Mouse (Mus musculus): ENCODE measurements around the gene Gm14214. TPM values are rescaled to one million over a fixed set of nuclear protein-coding genes. Genes with fewer than 3 reads are reported as not detected.

Gm14214 gene
- polyA plus RNA-seq (2015; fragmentation: Nextera tagmentation; extraction: Ambion mirVana): not detected in 2 replicates

DNA sequence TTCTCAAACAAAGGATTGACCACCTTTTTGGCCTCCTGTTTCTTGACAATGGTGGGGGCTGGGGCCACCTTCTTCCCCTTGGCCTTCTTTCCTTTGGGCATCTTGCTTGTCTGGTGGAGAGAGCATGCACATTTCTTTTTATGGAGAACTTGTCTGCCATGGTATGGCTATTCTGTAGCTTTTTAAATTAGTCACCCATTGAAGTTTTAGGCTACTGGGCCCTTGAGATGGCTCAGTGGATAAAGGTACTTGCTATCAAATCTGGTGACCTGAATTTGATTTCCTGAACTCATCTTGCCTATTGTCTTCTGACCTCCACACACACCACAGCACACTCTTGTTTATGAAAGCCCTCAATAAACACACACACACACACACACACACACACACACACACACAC is at the start of gene Gm14214:
TSS of gene Gm14214 (minus strand) at position 101 of the 400 bp plus-strand sequence.
- ATAC-seq (ENCODE audit: insufficient read depth, low FRiP score, low read depth): no peak
- H3K9me3 ChIP-seq: no peaks in the 10 kb centered on the region
- H3K9ac ChIP-seq: no peak within 1 kb of the TSS
- no peak within 1 kb of the TSS for H3K27ac ChIP-seq
- no peak within 1 kb of the TSS for H3K4me2 ChIP-seq
- H3K36me3 ChIP-seq: no peaks in the 10 kb centered on the region
- no peak within 1 kb of the TSS for H3K4me3 ChIP-seq (replicated peaks)
- peaks cover 6% of the 10 kb centered on the region; the same call in 1 of the 2 replicates for H3K4me1 ChIP-seq
- no peaks in the 10 kb centered on the region for H3K27me3 ChIP-seq (replicated peaks)

GRCm38 (mm10) chr2:154818599-154818998 is 48.8 kb upstream of the Gm14214 start:
- H3K9ac ChIP-seq: no peak overlapping the region
- H3K9me3 ChIP-seq: no peaks in the 10 kb centered on the region
- no peaks in the 10 kb centered on the region for H3K27me3 ChIP-seq (replicated peaks)
- peaks cover 7% of the 10 kb centered on the region for H3K4me1 ChIP-seq
- ATAC-seq (ENCODE audit: insufficient read depth, low FRiP score, low read depth): no peak
- H3K36me3 ChIP-seq: no peaks in the 10 kb centered on the region
- no peak overlapping the region for H3K4me2 ChIP-seq
- no peak overlapping the region for H3K4me3 ChIP-seq (replicated peaks)
- WGBS: 44% methylated on average over 1 of the region's 1 CpGs
- no peak overlapping the region for H3K27ac ChIP-seq

GRCm38 (mm10) chr2:154817788-154818187 is 48.0 kb upstream of the Gm14214 start:
- 28% methylated on average over 1 of the region's 1 CpGs for WGBS
- no peak for ATAC-seq (ENCODE audit: insufficient read depth, low FRiP score, low read depth)
- no peak overlapping the region for H3K27ac ChIP-seq
- no peak overlapping the region for H3K9ac ChIP-seq
- H3K36me3 ChIP-seq: no peaks in the 10 kb centered on the region
- no peak overlapping the region for H3K4me3 ChIP-seq (replicated peaks)
- H3K4me1 ChIP-seq: peaks cover 7% of the 10 kb centered on the region
- no peak overlapping the region for H3K4me2 ChIP-seq
- H3K9me3 ChIP-seq: no peaks in the 10 kb centered on the region
- no peaks in the 10 kb centered on the region for H3K27me3 ChIP-seq (replicated peaks)

DNA sequence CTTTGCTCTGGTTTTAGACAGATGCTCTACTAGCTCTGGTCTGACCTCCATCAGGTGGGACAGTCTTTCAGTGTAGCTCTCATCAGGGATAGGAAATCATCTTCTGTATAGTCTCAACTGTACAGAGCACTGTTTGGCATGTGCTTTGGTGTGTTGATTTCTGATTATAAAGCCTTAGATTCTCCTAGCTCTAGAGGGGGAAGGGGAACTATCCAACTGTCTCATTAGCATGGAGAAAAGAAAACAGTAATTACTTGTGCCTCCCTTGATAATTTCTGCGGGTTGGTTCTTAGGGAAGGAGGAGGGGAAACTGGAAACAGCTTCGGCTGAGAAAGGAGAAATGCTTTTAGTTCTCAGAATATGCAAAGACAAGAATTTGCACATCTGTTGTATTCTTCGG is 47.3 kb upstream of the Gm14214 start:
- Histone ChIP-seq H3K4me3 (replicated peaks) (no peak overlapping the region), H3K4me2 (no peak overlapping the region), H3K9ac (no peak overlapping the region), H3K27me3 (replicated peaks) (no peaks in the 10 kb centered on the region), H3K9me3 (no peaks in the 10 kb centered on the region), H3K36me3 (no peaks in the 10 kb centered on the region), H3K27ac (no peak overlapping the region), H3K4me1 (peaks cover 7% of the 10 kb centered on the region)
- ATAC-seq (ENCODE audit: insufficient read depth, low FRiP score, low read depth): no peak
- 50% methylated on average over 3 of the region's 3 CpGs for WGBS

DNA sequence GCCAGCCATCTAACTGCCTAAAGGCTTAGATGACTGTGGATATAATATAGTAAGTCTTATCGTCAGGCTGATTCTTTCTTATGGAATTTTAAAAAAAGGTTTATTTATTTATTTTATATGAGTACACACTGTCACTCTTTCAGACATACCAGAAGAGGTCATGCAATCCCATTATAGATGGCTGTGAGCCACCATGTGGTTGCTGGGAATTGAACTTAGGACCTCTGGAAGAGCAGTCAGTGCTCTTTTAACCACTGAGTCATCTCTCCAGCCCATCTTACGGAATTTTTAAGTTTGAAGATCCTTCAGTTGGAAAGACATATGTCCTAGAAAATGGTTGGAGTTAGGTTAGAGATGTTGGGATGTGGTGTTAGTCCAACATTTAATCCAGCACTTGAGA is 43.6 kb upstream of the Gm14214 start:
- H3K4me3 ChIP-seq (replicated peaks): no peak overlapping the region
- 82% methylated on average over 2 of the region's 2 CpGs for WGBS
- no peaks in the 10 kb centered on the region for H3K27me3 ChIP-seq (replicated peaks)
- H3K27ac ChIP-seq: no peak overlapping the region
- H3K9ac ChIP-seq: no peak overlapping the region
- no peaks in the 10 kb centered on the region for H3K9me3 ChIP-seq
- ATAC-seq (ENCODE audit: insufficient read depth, low FRiP score, low read depth): no peak
- peaks cover 7% of the 10 kb centered on the region for H3K4me1 ChIP-seq
- no peaks in the 10 kb centered on the region for H3K36me3 ChIP-seq
- H3K4me2 ChIP-seq: no peak overlapping the region

DNA sequence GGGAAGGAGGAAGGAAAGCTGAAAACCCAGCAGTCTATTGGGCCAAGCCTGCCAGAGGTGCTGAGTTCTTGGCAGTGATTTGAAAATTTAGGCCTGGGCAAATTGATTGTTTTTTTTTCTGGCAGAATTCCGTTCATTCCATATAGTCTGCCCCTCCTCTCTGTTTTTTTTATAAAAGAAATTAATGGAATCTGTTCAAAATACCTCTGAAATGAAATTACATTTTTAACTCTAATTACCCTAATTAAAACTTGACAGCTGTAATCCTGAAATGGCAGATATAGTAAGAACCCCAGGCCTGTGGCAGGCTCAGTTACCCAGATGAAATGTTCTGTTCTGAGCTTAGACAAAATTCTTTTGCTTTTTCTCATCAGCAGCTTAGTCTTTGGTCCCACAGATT is 41.0 kb upstream of the Gm14214 start:
- H3K4me2 ChIP-seq: no peak overlapping the region
- H3K9ac ChIP-seq: no peak overlapping the region
- H3K4me3 ChIP-seq (replicated peaks): no peak overlapping the region
- ATAC-seq (ENCODE audit: insufficient read depth, low FRiP score, low read depth): no peak
- no peaks in the 10 kb centered on the region for H3K9me3 ChIP-seq
- H3K27me3 ChIP-seq (replicated peaks): no peaks in the 10 kb centered on the region
- WGBS: 38% methylated on average over 1 of the region's 1 CpGs
- no peaks in the 10 kb centered on the region for H3K36me3 ChIP-seq
- H3K27ac ChIP-seq: no peak overlapping the region
- H3K4me1 ChIP-seq: peaks cover 6% of the 10 kb centered on the region

GRCm38 (mm10) chr2:154809107-154809762 is 39.4 kb upstream of the Gm14214 start:
- Histone ChIP-seq H3K4me2 (no peak overlapping the region), H3K9ac (no peak overlapping the region), H3K36me3 (no peaks in the 10 kb centered on the region), H3K27me3 (replicated peaks) (no peaks in the 10 kb centered on the region), H3K4me1 (peaks cover 6% of the 10 kb centered on the region), H3K27ac (no peak overlapping the region), H3K9me3 (no peaks in the 10 kb centered on the region), H3K4me3 (replicated peaks) (no peak overlapping the region)
- 74% methylated on average over 1 of the region's 1 CpGs for WGBS
- ATAC-seq (ENCODE audit: insufficient read depth, low FRiP score, low read depth): no peak; the same call in 1 of the 2 replicates

GRCm38 (mm10) chr2:154807689-154808088 is 37.9 kb upstream of the Gm14214 start:
- WGBS: 53% methylated on average over 1 of the region's 1 CpGs
- no peak for ATAC-seq (ENCODE audit: insufficient read depth, low FRiP score, low read depth)
- Histone ChIP-seq H3K4me3 (replicated peaks) (no peak overlapping the region), H3K9ac (no peak overlapping the region), H3K4me2 (no peak overlapping the region), H3K36me3 (no peaks in the 10 kb centered on the region), H3K27ac (no peak overlapping the region), H3K27me3 (replicated peaks) (no peaks in the 10 kb centered on the region), H3K9me3 (no peaks in the 10 kb centered on the region), H3K4me1 (peaks cover 13% of the 10 kb centered on the region)

- 51% methylated on average over 4 of the region's 4 CpGs for WGBS
These were observed 34.0 kb upstream of the Gm14214 start for GRCm38 (mm10) chr2:154803845-154804244.

DNA sequence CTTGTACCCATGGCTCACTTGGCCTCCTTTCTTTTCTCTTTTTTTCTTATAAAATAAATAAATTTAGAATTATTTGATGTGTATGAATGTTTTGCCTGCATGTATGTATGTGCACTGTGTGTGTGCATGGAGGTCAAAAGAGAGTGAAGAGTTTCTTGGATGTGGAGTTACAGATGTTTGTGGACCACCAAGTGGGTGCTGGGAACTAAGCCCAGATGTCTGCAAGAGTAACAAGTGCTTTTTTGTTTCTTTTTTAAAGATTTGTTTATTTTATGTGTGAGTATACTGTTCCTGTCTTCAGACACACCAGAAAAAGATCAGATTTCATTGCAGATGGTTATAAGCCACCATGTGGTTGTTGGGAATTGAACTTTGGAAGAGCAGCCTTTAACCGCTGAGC is 33.5 kb upstream of the Gm14214 start:
- H3K9me3 ChIP-seq: no peaks in the 10 kb centered on the region
- ATAC-seq (ENCODE audit: insufficient read depth, low FRiP score, low read depth): no peak
- no peaks in the 10 kb centered on the region for H3K36me3 ChIP-seq
- no peaks in the 10 kb centered on the region for H3K27me3 ChIP-seq (replicated peaks)
- no peak overlapping the region for H3K4me3 ChIP-seq (replicated peaks)
- WGBS: 81% methylated on average over 1 of the region's 1 CpGs
- peaks cover 13% of the 10 kb centered on the region for H3K4me1 ChIP-seq
- no peak overlapping the region for H3K27ac ChIP-seq
- H3K4me2 ChIP-seq: no peak overlapping the region
- no peak overlapping the region for H3K9ac ChIP-seq

More at GRCm38 (mm10) chr2:154803845-154804244, 34.0 kb upstream of the Gm14214 start:
- peaks cover 13% of the 10 kb centered on the region for H3K4me1 ChIP-seq
- no peaks in the 10 kb centered on the region for H3K27me3 ChIP-seq (replicated peaks)
- H3K4me2 ChIP-seq: no peak overlapping the region
- no peaks in the 10 kb centered on the region for H3K9me3 ChIP-seq
- H3K27ac ChIP-seq: no peak overlapping the region
- H3K9ac ChIP-seq: no peak overlapping the region
- no peaks in the 10 kb centered on the region for H3K36me3 ChIP-seq
- no peak overlapping the region for H3K4me3 ChIP-seq (replicated peaks)
- no peak for ATAC-seq (ENCODE audit: insufficient read depth, low FRiP score, low read depth)

DNA sequence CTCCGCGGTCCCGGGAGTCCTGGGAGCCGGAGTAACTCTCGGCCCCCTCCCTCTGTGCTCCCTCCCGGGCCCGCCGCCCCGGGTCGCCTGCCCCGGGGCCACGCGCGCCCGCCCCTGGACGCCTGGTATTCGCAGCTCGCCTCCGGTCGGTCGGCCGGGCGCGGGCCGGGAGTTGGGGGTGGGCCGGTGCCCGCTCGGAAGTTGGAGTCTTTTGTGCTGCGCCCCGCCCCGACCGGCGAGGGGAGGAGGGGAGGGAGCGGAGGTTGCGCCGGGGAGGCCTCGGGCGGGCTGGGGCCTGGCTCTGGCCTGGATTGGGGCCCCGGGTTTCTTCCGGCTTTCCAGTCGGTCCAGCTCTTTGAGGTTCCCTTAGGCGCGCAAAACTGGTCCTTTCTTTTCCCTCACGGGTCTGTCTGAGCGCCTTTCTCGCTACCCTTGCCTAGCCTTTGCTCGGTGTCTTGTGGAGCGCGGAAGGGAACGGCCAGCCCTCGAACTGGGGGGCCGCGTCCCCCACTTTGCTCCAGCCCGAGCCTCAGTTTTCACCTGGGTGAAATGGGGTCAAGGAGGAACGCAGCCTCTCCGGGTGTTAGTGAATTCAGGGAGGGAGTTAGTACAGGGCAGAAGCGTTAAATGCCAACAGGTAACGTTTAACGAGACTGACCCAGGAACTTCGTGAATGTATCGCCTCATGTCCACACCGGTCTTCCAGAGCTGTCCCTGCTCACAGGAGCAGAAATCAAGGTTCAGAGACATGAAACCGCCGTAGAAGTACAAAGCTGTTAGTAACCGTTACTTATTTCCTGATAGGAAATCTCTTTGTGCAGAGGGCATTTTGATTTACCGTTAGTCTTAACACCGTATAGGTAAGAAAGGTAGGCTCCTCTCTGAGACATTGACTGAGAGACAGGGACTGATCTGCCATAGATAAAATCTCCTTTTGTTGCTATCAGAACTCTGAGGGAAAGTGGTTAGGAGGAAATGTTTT is 22.1 kb upstream of the Gm14214 start:
- Histone ChIP-seq H3K4me1 (peaks cover 30% of the 10 kb centered on the region), H3K27ac (peak overlapping the region; percentile 99), H3K9ac (peak overlapping the region; percentile 97), H3K9me3 (no peaks in the 10 kb centered on the region), H3K4me3 (replicated peaks) (peak overlapping the region; percentile 99), H3K36me3 (no peaks in the 10 kb centered on the region), H3K27me3 (replicated peaks) (no peaks in the 10 kb centered on the region), H3K4me2 (peak overlapping the region; percentile 75)
- WGBS: under 1% methylated on average over 66 of the region's 67 CpGs
- peak; percentile 54 for ATAC-seq (ENCODE audit: insufficient read depth, low FRiP score, low read depth)

Data from stomach, embryonic 15.5 days (tissue).